Mouse (Mus musculus) thymus, postnatal 36 days (tissue): ENCODE results near the gene Cyp1b1.

Source experiments
- DNase-seq, 2 experiments: peaks; one replicate each; pipeline ENCODE4 v3.0.0; 2022; ENCODE audit warnings: mixed read lengths in 2 of 2

The Cyp1b1 gene

GRCm38 (mm10) chr17:79713643-79714367 is 1.1 kb downstream of the Cyp1b1 start:
- no peak for DNase-seq

- no peak for DNase-seq
These were observed 1.6 kb downstream of the Cyp1b1 start for GRCm38 (mm10) chr17:79713276-79713642.

DNA sequence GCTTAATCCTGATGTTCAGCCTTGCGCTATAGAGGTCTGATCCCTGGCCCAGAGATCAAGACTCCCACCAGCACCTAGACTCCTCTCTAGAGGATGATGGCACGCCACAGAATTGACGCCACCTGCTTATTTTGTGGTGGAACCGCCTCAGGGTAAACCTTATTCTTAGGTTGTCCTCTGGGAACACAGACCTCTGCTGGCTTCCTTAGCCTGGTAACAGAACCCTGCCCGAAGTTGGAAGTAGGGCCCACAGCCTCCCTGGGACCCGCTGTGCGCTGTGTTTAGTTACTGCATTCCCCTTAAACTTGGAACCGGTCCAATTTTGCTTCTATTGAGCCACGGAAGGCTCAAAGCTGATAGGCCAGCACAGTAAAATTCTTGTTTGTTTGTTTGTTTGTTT is 2.3 kb downstream of the Cyp1b1 start:
- DNase-seq, result no peak

GRCm38 (mm10) chr17:79711944-79712343 is 2.9 kb downstream of the Cyp1b1 start:
- no peak for DNase-seq

GRCm38 (mm10) chr17:79710246-79710842 is 4.5 kb downstream of the Cyp1b1 start:
- DNase-seq, result no peak

- DNase-seq, result no peak
These were observed 5.1 kb downstream of the Cyp1b1 start for GRCm38 (mm10) chr17:79709718-79710117.

GRCm38 (mm10) chr17:79708168-79708567 is 6.7 kb downstream of the Cyp1b1 start:
- no peak for DNase-seq

DNA sequence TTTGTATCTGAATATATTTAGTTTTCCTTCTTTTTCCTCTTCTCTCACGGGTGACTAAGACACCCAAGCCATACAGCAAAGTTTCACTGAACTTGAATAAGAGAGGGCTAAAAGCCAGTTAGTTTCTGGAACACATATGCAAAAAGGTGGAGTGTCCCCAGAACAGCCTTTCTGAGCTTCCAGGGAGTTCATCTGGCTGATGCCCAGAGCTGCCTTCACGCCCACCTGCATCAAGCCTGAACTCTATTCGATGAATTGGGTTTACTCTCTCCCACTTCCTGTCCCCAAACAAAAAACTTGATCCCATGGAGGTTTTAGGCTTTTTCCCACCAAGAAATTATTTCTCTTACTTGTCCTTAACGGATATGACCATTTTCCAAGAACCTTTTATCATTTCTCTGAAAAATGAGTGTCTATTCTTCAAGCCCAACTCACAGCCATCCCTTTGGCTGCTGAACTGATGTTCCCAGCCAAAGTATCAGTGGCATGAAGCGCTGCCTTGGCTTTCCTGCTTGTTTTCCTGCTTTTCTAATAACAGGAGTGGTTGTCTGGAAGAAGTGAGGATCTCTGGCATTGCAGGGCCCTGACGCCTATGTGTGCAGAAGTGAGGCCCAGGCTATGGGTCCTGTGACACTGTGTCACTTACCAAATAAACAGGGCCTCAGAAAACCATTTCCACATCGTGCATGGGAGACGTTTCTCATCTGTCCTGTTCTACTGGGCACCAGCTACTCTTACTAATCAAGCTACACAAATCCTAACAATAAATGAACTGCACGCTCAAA is 9.0 kb downstream of the Cyp1b1 start:
- no peak for DNase-seq

GRCm38 (mm10) chr17:79700871-79701270 is 14.0 kb downstream of the Cyp1b1 start:
- DNase-seq, result no peak

DNA sequence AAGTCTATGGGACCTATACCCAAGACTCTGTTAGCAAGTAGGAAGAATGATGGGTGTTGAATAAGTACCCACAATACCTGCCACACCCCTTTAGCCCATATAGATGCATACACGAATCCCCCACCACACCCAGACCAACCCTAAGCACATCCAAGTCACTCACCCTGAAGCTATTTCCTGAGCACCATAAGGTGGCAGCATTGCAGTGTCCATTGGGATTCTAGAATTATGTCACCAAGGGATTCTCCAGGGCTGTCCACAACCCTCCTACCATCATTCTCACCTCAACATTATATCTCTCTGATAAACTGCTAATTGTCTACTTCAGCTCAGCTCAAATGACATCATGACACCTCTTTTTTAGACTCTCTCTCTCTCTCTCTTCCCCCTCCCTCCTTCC is 15.7 kb downstream of the Cyp1b1 start:
- DNase-seq, result no peak

DNA sequence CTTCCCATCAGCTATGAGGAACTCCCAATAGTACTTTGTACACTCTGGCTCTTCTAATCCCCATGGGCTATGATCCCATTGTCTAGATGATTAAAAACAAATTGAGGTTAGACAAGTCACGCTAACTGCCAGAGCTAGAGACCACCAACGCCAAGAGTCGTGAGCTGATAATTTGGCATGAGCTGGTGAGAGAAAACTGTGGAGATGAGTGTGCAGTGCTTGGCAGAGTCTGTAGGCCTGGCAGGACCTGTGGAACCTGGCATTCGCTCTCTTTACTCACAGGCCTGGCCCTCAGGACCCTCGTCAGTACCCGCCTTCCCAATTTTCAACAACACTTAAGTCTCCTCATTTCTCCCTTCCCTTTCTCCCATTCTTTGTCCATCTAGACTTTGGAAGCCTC is 19.3 kb downstream of the Cyp1b1 start:
- no peak for DNase-seq

GRCm38 (mm10) chr17:79695106-79695505 is 19.8 kb downstream of the Cyp1b1 start:
- no peak for DNase-seq

DNA sequence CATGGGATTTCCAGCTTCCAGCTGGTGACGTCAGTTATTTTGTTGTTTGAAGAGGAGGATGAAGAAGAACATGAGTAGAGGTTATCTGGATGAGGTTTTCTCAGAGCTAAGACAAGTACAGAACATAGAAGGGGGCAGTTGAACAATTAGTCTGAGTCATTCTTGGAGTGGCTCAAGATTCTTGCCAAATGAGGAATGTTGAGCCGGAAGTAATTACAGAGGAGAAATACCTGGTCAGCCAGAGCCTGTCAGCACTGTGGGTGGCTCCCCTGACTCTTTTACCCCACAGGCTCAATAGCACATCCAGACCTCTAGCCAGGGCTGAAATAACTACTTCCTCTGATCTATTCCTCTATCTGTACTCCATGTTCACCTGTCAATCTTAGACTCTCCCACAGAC is 44.0 kb downstream of the Cyp1b1 start:
- no peak for DNase-seq

DNA sequence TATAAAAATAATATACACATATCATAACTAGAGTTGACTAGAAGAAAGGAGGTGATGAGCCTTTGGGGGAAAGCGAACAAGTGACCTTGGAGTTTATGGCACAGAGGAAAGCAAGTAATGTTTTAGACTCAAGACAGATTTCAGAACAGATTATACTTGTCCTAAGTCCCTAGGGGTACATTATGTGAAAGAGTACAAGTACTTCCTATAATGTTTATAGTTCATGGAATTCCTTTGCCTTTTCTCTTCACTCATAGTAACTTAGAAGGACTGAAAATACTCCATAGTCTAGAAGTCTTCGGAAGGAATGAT is 50.8 kb downstream of the Cyp1b1 start:
- DNase-seq, result no peak

DNA sequence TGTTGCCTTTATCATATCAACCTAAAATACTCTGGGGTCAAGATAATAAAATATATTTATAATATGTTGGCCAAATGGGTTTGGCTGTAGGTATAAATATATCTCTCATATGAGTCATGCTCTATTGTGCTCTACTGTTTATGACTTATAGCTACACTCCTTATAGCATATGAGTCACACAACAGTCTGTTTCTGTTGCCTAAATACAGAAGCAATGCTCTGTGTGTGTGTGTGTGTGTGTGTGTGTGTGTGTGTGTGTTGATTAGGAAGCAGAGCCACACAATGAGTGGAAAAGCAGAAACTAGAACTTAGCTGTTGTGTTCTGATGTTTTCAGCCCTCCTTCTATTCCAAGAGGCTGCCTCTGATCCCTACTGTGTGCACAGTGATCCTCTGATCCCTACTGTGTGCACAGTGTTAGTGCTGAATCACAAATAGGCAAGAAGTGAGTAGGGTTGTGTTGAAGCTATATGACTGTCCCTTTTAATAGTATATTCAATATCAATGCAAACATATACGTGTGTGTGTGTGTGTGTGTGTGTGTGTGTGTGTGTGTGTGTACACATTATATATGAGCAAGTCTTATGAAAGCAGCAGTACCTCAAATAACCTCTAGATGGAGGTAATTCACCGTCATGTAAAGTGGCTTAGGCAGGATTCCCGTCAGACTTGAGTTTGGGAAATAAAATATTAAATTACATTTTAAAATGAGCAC is 51.3 kb downstream of the Cyp1b1 start:
- DNase-seq, result no peak

GRCm38 (mm10) chr17:79661848-79662247 is 53.0 kb downstream of the Cyp1b1 start:
- no peak for DNase-seq

GRCm38 (mm10) chr17:79661387-79661786 is 53.5 kb downstream of the Cyp1b1 start:
- DNase-seq, result peak; percentile 36 to 55

- DNase-seq, result no peak
These were observed 56.0 kb downstream of the Cyp1b1 start for GRCm38 (mm10) chr17:79658863-79659262.

GRCm38 (mm10) chr17:79658452-79658851 is 56.4 kb downstream of the Cyp1b1 start:
- DNase-seq, result no peak

DNA sequence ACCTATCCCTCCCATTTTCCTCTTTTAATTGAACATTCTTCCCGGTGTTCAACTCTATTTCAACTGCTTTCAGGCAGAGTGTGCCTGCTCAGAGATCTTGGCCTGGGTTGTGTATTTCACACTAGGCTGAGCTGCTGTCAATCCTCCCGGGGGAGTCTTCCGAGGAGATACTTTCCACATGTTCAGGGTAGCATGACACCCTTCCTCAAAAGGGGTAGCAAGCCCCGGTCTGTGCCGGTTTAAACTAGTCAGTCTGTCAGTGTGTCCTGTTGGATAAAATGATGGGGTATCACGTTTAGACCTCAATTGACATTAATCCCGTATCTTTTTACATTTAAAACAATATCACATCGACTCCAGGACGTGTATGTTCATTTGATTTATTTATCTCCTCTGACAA is 57.1 kb downstream of the Cyp1b1 start:
- no peak for DNase-seq

DNA sequence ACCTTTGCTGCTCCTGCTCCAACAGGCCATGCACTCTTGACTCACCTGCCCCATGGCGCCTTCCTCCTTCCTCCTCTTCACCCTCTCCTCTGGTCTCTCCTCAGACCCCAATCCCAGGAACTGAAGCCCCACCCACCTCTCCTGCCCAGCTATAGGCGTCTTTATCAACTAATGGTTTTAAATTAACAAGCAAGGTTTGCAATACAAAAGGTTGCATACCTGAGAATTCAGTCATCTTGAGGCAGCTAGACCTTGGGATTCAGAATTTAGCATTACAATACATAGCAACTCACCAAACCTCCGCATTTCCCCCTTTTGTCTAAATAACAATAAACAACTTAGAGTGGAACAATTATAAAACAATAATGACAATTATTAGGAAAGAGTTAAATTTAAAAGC is 60.7 kb downstream of the Cyp1b1 start:
- no peak for DNase-seq

DNA sequence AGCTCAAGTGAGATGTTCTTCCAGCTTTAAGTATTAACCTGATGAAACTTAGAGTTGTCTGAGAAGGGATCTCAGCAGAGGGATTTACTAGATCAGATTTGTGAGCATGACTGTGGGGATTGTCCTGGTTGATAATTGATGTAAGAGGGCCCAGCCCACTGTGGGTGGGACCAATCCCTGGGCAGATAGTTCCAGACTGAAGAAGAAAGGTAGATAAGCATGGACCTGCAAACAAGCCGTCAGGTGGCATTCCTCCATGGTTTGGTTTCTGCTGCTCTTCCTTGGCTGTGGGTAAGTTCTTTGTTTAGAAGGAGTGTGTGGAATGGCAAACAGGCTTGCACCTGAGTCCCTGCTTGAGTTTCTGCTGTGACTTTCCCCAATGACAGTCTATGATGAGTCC is 61.7 kb downstream of the Cyp1b1 start:
- DNase-seq, result no peak
